Mouse (Mus musculus) embryo, embryonic 11.5 days (tissue): ENCODE results near the gene Sap30l.
A peak's percentile ranks its signal among the peaks of the same experiment; 100 is the strongest.

Source experiments
- DNase-seq: peaks from one replicate; pipeline ENCODE4 v3.0.0-alpha.2; 2012; ENCODE audit warnings: low read depth, low spot score

The Sap30l gene

DNA sequence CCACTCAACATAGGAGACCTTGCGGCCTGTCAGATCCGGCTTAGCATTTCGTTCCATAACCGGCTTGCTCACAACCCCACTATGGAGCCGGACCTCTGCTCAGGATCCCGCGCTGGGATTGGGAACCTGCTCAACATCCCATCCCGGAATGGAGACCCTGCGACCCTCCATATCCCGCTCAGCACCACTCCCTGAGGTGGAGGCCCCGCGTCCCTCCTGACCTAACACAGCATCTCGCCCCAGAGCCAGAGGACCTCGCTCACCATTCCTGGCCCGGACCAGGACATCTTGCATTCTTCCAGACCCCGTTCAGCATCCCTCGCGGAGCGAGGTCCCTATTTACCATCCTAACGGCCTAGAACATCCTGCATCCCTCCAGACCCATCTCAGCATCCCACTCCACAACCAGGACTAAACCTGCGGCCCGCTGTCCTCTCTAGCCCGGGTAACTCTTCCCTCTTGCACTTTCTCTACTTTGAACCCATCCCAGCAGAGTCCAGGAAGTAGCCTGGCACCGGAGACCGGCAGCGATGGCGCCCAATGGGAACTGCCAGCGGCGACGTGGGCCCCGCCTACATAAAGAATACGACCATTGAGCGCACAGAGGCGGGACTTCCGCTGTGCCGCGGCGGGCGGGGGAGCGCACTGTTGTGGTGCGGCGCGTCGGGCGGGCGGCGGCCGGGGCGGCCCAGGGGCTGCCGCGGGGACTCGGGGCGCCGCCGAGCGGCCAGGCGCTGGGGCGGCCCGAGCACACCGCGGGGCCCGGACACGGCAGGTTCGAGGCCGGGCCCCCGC, at the start of gene Sap30l:
Gene Sap30l (plus strand): TSS at position 667 of the 795 bp plus-strand sequence.
- peak; percentile 88 for DNase-seq

- DNase-seq, result no peak
Measured at GRCm38 (mm10) chr11:57753538-57754203, 47.8 kb upstream of the Sap30l start.

- no peak for DNase-seq
Measured at GRCm38 (mm10) chr11:57758621-57759020, 42.8 kb upstream of the Sap30l start.

DNA sequence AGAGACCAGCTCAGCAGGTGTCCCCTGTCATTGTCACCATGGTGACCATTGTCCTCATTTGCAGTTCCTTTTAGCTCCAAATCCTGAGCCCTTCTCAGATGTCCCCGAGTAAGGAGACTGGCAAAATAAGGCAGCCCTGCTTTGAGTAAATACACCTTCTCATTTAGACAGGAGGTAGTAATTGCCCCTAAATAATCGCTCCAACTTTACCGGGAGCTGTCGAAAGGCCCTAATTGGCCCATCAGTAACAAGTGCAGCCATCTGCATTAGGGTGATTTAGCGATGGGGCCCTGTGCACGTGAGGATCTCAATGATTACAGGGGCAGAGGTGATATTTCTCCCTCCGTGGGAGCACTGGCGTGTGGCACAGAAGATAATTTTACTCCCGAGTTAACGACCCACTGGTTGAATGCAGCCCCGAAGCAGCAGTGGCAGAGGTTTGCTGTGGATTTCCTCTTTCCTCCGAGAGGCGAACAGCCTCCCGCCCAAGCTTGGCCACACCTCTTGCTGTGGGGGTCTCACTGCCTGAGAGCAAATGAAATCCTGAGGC, 40.9 kb upstream of the Sap30l start:
- DNase-seq, result no peak

DNA sequence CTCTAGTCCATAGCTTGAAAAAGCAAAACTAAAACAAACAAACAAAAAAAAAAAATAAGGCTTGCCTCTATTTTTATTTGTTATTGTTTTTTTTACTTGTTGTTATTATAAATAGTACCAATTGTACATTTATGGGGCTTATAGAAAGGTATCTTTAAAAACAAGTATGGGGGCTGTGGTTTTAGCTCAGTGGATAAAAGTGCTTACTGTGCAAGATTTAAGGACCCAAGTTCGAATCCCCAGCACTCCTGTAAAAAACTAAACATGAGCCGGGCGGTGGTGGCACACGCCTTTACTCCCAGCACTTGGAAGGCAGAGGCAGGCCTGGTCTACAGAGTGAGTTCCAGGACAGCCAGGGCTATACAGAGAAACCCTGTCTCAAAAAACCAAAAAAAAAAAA, 40.1 kb upstream of the Sap30l start:
- DNase-seq, result no peak

- no peak for DNase-seq
Measured at GRCm38 (mm10) chr11:57764124-57764523, 37.3 kb upstream of the Sap30l start.

GRCm38 (mm10) chr11:57766617-57767016, 34.8 kb upstream of the Sap30l start:
- DNase-seq, result no peak

GRCm38 (mm10) chr11:57767171-57767570, 34.3 kb upstream of the Sap30l start:
- no peak for DNase-seq

DNA sequence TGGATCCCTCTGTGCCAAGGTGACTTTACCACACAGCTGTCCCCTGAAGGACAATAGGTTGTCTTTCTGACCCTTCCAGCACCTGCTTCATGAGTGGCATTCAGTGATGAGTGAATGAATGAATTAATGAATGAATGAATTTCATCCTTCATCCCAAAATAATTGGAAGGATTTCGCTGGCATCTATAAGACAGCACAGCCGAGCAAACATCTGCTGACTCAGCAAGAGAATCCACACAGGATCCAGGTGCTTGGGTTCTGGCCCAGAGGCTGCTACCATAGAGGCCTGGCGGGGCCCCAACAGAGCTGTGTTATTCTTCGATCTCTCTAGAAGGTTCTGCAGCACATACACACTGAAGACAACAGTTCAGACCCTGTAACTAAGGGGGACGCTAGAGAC, 30.7 kb upstream of the Sap30l start:
- no peak for DNase-seq

DNA sequence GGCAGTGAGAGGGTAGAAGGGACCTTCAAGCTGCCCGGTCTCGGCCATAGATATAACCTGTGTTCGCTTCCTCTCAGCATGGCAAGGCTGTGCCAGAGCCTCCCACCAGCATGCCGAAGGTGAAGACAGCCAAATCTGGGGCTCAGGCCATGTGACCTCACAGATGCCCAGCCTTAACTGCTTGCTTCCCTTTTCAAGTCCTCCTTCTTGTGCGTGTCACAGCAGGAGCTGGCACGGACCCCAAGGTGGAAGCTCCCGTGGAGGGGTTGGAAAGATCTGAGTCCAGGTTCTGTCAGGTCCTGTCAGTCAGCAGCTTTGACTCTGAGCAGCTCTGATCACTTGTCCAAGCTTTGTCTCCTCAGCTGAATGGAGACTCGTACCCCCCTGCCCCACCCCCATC, 29.8 kb upstream of the Sap30l start:
- no peak for DNase-seq

DNA sequence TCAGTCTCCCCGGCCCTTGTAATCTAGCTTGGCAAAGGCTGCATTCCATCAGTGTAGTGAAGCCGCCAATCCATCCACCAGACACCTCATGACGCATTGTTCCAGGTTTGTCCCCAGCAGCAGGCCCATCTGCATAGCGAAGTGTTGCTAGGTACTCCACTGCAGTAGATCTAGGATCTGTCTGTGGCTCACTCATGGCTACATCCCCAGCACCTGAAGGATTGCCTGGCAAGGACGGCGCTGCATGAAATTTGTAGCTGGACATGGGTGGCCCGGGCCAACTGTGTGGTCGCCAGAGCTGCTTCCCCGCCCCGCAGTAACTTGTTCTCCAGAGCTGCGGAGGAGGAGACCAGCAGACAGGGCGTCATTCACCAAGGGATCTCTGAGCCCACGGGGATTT, 28.0 kb upstream of the Sap30l start:
- DNase-seq, result no peak

GRCm38 (mm10) chr11:57773936-57774335, 27.5 kb upstream of the Sap30l start:
- no peak for DNase-seq

- DNase-seq, result no peak
Measured at GRCm38 (mm10) chr11:57775868-57776267, 25.6 kb upstream of the Sap30l start.

GRCm38 (mm10) chr11:57776546-57776945, 24.9 kb upstream of the Sap30l start:
- no peak for DNase-seq

GRCm38 (mm10) chr11:57778349-57778748, 23.1 kb upstream of the Sap30l start:
- peak; percentile 67 for DNase-seq

DNA sequence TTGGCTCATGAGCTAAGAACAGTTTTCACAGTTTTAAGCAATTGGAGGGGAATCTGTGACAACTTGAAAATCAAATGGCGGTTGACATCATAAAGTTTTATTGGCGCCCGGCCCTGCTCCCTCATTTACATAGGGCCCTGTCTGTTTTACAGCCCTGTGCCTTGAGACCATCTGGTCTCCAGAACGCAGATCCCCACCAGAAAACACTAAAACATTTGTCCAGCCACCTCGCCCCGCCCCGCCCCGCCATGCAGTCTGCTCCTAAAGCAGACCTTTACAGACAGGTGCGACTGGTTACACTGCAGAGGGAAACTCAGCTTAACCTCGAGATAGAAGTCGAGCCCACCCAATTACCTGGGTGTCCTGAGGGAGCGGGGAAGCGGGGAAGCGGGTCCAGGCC, 21.6 kb upstream of the Sap30l start:
- no peak for DNase-seq

DNA sequence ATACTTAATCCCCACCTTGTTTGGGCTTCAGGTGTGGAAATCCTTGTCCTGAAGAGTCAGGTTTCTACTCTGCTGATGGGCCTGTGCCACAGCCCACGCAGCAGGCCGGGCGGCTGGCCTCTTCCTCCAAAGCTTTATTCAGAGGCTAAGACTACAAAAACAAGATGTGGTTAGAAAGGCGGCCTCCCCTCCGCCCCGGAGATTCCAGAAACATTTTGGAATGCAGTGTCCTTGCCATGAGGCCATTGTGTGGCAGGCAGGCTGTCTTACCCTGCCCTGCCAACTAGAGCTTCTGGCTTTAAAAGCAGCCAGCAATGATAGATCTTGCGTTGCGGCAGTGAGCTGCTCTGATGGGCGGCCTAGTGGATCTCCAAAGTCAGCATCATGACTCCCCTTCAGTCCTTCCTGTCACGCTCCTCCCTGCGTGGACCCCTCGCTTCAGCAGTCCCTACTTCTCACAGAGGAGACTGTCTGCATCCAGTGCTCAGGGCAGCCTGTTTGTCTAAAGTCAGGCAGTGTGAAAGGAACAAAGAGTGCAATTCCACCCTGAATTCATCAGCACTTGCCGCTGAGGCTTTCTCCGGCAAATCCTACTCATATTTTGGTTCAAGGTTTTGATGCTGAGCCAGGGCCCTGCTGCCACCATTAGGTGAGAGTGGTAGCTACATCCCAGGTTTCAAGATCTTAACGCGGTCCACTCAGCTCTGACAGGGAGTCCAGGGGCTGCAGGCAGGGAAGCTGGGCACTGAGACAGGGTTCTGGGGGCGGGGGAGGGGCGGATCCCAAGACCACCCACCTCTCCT, 14.6 kb upstream of the Sap30l start:
- DNase-seq, result no peak

DNA sequence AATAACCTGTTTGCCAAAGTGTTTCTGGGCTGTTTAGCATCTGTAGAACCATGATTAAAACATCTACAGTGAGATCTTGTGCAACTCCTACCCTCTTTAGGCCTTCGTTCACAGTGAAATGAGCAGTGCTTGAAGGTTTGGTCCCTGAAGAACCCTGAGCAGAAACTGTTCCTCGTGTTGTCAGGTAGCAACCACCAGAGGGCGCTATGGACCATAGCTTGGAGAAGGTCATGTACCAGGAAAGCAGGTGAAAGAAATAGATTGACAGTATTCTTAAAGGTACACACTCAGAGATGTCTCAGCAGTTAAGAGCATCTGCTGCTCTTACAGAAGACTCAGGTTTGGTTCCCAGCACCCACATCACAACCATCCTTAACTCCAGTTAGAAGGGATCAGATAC, 13.5 kb upstream of the Sap30l start:
- no peak for DNase-seq

DNA sequence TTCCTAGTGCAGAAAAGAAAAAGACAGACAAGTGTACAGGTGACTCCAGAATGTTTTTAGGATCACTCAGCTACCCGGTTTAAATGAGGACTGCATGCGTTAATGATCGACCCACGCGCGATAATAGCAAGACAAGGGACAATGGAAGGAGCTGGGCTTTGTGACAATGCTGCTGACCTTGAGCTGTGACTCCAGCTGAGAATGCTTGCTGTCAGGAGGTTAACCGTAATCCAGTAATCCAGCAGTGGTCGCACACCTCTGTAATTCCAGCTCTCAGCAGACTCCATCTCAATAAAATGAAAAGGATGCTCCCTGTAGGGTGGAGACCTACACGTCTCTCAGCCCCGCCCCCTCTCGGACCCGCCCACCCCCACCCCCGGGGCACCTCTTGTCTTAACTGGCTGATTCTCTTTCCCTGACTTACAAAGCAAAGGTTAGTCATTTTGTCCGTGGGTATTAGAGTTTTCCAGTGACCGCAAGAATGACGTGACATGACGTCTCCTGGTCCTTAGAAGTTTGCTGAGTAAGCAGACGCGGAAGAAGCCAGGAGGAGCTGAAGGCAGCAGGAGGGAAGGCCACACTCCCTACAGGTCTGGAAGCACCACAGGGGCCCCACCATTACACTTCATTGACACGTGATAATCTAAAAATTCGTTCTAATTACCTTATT, 10.4 kb upstream of the Sap30l start:
- DNase-seq, result no peak

- DNase-seq, result no peak
Measured at GRCm38 (mm10) chr11:57795086-57795485, 6.4 kb upstream of the Sap30l start.

- no peak for DNase-seq
Measured at GRCm38 (mm10) chr11:57797828-57798227, 3.6 kb upstream of the Sap30l start.

- DNase-seq, result no peak
Measured at GRCm38 (mm10) chr11:57799456-57799855, 2.0 kb upstream of the Sap30l start.
